Mouse (Mus musculus) ES-E14 (cell line): ENCODE results near the gene Tekt5.

ENCODE experiments used
- MAFK ChIP-seq: IDR thresholded peaks from 2 replicates; pipeline ENCODE4 v1.6.1; 2014; ENCODE audit warnings: mild to moderate bottlenecking, low read depth, low read length, inconsistent platforms; ENCODE audit not compliant: insufficient read depth
- ZC3H11A ChIP-seq: IDR thresholded peaks from 2 replicates; pipeline ENCODE4 v1.6.1; 2012; ENCODE audit warnings: low read depth, mild to moderate bottlenecking, inconsistent platforms, low read length, borderline replicate concordance

DNA sequence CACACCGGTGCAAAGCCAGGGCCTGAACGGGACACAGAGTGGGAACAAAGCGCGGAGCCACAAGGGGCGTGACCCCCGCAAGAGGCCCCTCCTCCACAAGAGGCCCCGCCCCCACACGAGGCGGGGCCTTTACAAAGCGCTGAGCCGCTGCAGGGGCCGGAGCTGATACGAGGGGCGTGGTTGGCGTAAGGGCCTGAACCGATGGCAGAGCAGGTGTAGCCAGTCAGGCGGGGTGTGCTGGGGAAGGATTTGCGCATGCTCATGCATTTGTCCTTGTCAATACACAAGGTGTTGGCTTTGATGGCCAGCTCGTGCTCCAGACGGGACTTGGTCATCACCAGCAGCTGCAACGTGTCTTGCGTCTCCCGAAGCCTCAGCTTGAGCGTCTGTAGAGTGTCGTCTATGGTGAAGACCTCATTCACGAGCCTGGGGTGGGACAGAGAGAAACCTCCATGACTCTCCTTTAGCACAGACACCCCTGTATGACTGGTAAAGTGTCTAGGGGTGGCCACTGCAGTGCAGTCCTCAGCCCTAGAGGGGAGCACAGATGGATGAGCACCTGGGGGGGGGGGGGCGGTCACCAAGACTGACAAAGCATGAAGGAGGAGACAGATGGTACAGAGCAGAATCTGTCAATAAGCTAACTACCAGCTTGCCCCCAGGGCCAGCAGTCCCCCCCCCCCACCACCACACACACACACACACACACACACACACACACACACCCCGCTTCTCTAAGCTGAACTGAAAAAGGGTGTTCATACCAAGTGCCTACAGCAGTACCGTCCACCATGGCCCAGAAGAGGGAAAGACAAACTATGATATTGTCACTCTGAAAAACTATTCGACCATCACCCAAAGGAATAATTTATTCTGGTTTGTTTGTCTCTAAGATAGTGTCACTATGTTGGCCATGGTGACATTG lies 37.0 kb downstream of the Tekt5 start:
- TF ChIP-seq ZC3H11A, result no peak
- no peak for TF ChIP-seq MAFK
